Mouse (Mus musculus) limb, embryonic 14.5 days (tissue): ENCODE results near the gene Cbarp. TPM values are rescaled to one million over a fixed set of nuclear protein-coding genes. Genes with fewer than 3 reads are reported as not detected.
A peak's percentile ranks its signal among the peaks of the same experiment; 100 is the strongest.

Experiments used
- ATAC-seq: fragments of 200-750 bp; cut with Nextera tagmentation; 2 replicates; pipeline ENCODE4 v1.8.0; 2017; ENCODE audit warnings: low read depth, moderate number of reproducible peaks, moderate TSS enrichment; ENCODE audit not compliant: low FRiP score
- DNase-seq: peaks from one replicate; pipeline ENCODE4 v3.0.0-alpha.2; 2015; ENCODE audit warnings: low spot score
- H3K27ac ChIP-seq: fragments of 300-500 bp; sonication (generic); replicated peaks from 2 replicates; pipeline ENCODE4 v1.5.1; 2014; ENCODE audit warnings: low read depth, mild to moderate bottlenecking, low read length, moderate library complexity, mixed read lengths
- H3K27me3 ChIP-seq: fragments of 300-500 bp; sonication (generic); 2 replicates; pipeline ENCODE4 v1.6.1; 2014; ENCODE audit warnings: low read length, mixed read lengths; ENCODE audit not compliant: control insufficient read depth, insufficient read depth
- H3K36me3 ChIP-seq: fragments of 300-500 bp; sonication (generic); 2 replicates; pipeline ENCODE4 v1.6.1; 2014; ENCODE audit warnings: mild to moderate bottlenecking, low read length, moderate library complexity, mixed read lengths; ENCODE audit not compliant: control insufficient read depth, insufficient read depth
- H3K4me1 ChIP-seq: fragments of 300-500 bp; sonication (generic); 2 replicates; pipeline ENCODE4 v1.6.1; 2014; ENCODE audit warnings: antibody characterized with exemption, low read length, mixed read lengths; ENCODE audit not compliant: control insufficient read depth, insufficient read depth
- H3K4me2 ChIP-seq: fragments of 300-500 bp; sonication (generic); replicated peaks from 2 replicates; pipeline ENCODE4 v1.6.1; 2014; ENCODE audit warnings: low read depth, mild to moderate bottlenecking, low read length, moderate library complexity; ENCODE audit not compliant: severe bottlenecking
- H3K4me3 ChIP-seq: fragments of 300-500 bp; sonication (generic); replicated peaks from 2 replicates; pipeline ENCODE4 v1.5.1; 2014; ENCODE audit warnings: low read length
- H3K9ac ChIP-seq: fragments of 300-500 bp; sonication (generic); 2 replicates; pipeline ENCODE4 v1.6.1; 2014; ENCODE audit warnings: mild to moderate bottlenecking, low read depth, low read length, moderate library complexity; ENCODE audit not compliant: severe bottlenecking
- H3K9me3 ChIP-seq: fragments of 300-500 bp; sonication (generic); 2 replicates; pipeline ENCODE4 v1.6.1; 2016; ENCODE audit warnings: low read length; ENCODE audit not compliant: control insufficient read depth
- POLR2A ChIP-seq: fragments of 200-500 bp; IDR thresholded peaks from 2 replicates; pipeline ENCODE4 v1.8.0; 2012; ENCODE audit warnings: inconsistent platforms, mild to moderate bottlenecking, moderate library complexity, borderline replicate concordance; ENCODE audit not compliant: insufficient read depth, insufficient read length; ENCODE audit errors: extremely low read depth
- WGBS: fragments of 180-500 bp; shearing (Covaris S2); extraction: QIAGEN DNeasy Blood & Tissue Kit; methylation state at CpG from one replicate; pipeline ENCODE4 v1.1.7; 2014; 5-methylcytosine and 5-hydroxymethylcytosine counted together
- polyA plus RNA-seq, 2 experiments: library from polyadenylated mRNA; depleted of rRNA in 1 of 2; stranded (reverse) in 1 of 2; unstranded in 1 of 2; fragments of >200 nt; fragmentation: Nextera tagmentation in 1 of 2; extraction: Ambion mirVana in 1 of 2; gene quantifications; 2 replicates each; pipeline versions ENCODE4 v1.2.1 to v1.2.3; 2012 to 2014

Cbarp gene
- polyA plus RNA-seq, 2 experiments = 9.3 to 28.9 TPM

GRCm38 (mm10) chr10:80136952-80137625 is 3.5 kb downstream of the Cbarp start:
- no peak overlapping the region for H3K27ac ChIP-seq
- TF ChIP-seq POLR2A = no peak
- H3K4me1 ChIP-seq = peaks cover 22% of the 10 kb centered on the region

GRCm38 (mm10) chr10:80136179-80136951 is 4.3 kb downstream of the Cbarp start:
- Histone ChIP-seq H3K4me1 (peaks cover 30% of the 10 kb centered on the region), H3K9me3 (no peaks in the 10 kb centered on the region), H3K27ac (no peak overlapping the region), H3K9ac (no peak overlapping the region), H3K4me3 (peak overlapping the region; percentile 71), H3K4me2 (peak overlapping the region; percentile 97), H3K36me3 (peaks cover 46% of the 10 kb centered on the region), H3K27me3 (peaks cover 16% of the 10 kb centered on the region)
- no peak for ATAC-seq
- 22% methylated on average over 34 of the region's 49 CpGs for WGBS
- TF ChIP-seq POLR2A = no peak
- no peak for DNase-seq

More at GRCm38 (mm10) chr10:80136952-80137625, 3.5 kb downstream of the Cbarp start:
- no peak for ATAC-seq
- Histone ChIP-seq H3K4me2 (peak overlapping the region; percentile 97), H3K4me3 (peak overlapping the region; percentile 71), H3K36me3 (peaks cover 39% of the 10 kb centered on the region), H3K9ac (peak overlapping the region; percentile 41; the same call in 1 of the 2 replicates), H3K27me3 (peaks cover 16% of the 10 kb centered on the region), H3K9me3 (no peaks in the 10 kb centered on the region)
- DNase-seq = no peak
- 7% methylated on average over 26 of the region's 29 CpGs for WGBS

- Histone ChIP-seq H3K9me3 (no peaks in the 10 kb centered on the region), H3K27me3 (peaks cover 16% of the 10 kb centered on the region), H3K4me2 (no peak overlapping the region), H3K4me1 (peaks cover 31% of the 10 kb centered on the region), H3K4me3 (no peak overlapping the region), H3K9ac (no peak overlapping the region), H3K27ac (no peak overlapping the region), H3K36me3 (peaks cover 53% of the 10 kb centered on the region)
- no peak for ATAC-seq
- TF ChIP-seq POLR2A = no peak
- DNase-seq = no peak
- WGBS = 96% methylated on average over 1 of the region's 1 CpGs
Measured at GRCm38 (mm10) chr10:80135641-80136040, 5.0 kb downstream of the Cbarp start.

DNA sequence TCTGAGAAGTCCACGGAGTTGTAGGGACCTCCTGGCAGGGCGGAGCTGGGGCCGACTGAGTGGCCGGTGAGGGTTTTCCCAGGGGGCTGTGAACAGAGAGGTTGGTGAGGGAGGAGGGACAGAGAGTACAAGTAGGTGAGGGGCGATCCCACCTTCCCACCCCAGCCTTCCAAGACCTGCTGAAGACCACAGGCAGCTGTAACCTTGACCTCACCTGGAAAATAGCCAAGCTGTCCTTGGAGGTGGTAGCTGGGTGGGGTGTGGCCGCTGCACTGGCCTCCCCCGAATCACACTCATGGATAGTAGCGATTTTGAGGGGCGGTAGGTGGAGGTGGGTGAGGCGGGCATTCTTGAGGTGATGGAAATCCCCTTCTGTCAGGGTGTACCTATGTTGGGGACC is 5.5 kb downstream of the Cbarp start:
- Histone ChIP-seq H3K4me1 (peaks cover 31% of the 10 kb centered on the region), H3K9me3 (no peaks in the 10 kb centered on the region), H3K27me3 (peaks cover 16% of the 10 kb centered on the region), H3K4me2 (no peak overlapping the region), H3K36me3 (peaks cover 58% of the 10 kb centered on the region), H3K27ac (no peak overlapping the region), H3K9ac (no peak overlapping the region), H3K4me3 (no peak overlapping the region)
- no peak for DNase-seq
- TF ChIP-seq POLR2A = no peak
- 81% methylated on average over 10 of the region's 10 CpGs for WGBS
- ATAC-seq = no peak

- no peak for DNase-seq
- no peak for TF ChIP-seq POLR2A
- 83% methylated on average over 9 of the region's 9 CpGs for WGBS
- ATAC-seq = no peak
- Histone ChIP-seq H3K36me3 (peaks cover 65% of the 10 kb centered on the region), H3K4me2 (no peak overlapping the region), H3K9ac (no peak overlapping the region), H3K27ac (no peak overlapping the region), H3K9me3 (no peaks in the 10 kb centered on the region), H3K4me3 (no peak overlapping the region), H3K27me3 (peaks cover 16% of the 10 kb centered on the region), H3K4me1 (peaks cover 31% of the 10 kb centered on the region)
Measured at GRCm38 (mm10) chr10:80134421-80134820, 6.2 kb downstream of the Cbarp start.
